Comparison of ENCODE assay signal across 15 mouse cellular contexts in genomic region chr5:48412261-48412660, GRCm38 (mm10).
"Had no signal": no experiment of that assay in that cellular context is flagged by ENCODE, and none has a peak within 500 bp of the region (broad histone marks: within the 10 kb centered on the region; RNA-seq: fewer than 3 reads in every experiment).

No protein-coding gene starts in this region.

- H3K27ac ChIP-seq: lung, embryonic 15.5 days; macrophage; midbrain, embryonic 13.5 days; midbrain, embryonic 15.5 days; neural tube, embryonic 12.5 days; stomach, embryonic 15.5 days; stomach, postnatal 0 days had no signal

- H3K4me3 ChIP-seq: lung, embryonic 15.5 days; megakaryocyte, embryonic 14.5 days; midbrain, embryonic 13.5 days; midbrain, embryonic 15.5 days; neural tube, embryonic 12.5 days; stomach, embryonic 15.5 days had no signal

- DNase-seq: lung, adult 2 months; lung, postnatal 14 days; lung, postnatal 36 days; right cerebral cortex, postnatal 14 days; thymus, adult 2 months; thymus, postnatal 25 days; thymus, postnatal 4 days had no signal
